Mouse (Mus musculus) midbrain, postnatal 0 days (tissue): Measurements from ENCODE around the gene Mecr. TPM values are rescaled to one million over a fixed set of nuclear protein-coding genes. Genes with fewer than 3 reads are reported as not detected.

Experiments
- ATAC-seq: fragments of 200-750 bp; cut with Nextera tagmentation; 2 replicates; pipeline ENCODE4 v1.8.0; 2017; ENCODE audit warnings: moderate number of reproducible peaks, mild to moderate bottlenecking, moderate TSS enrichment, moderate library complexity; ENCODE audit not compliant: low FRiP score
- DNase-seq: peaks from one replicate; pipeline ENCODE4 v3.0.0-alpha.2; 2015; ENCODE audit warnings: low spot score
- H3K27ac ChIP-seq: fragments of 300-500 bp; sonication (generic); 2 replicates; pipeline ENCODE4 v1.5.1; 2014; ENCODE audit warnings: low read depth, mild to moderate bottlenecking, low read length, mixed read lengths
- H3K27me3 ChIP-seq: fragments of 300-500 bp; sonication (generic); 2 replicates; pipeline ENCODE4 v1.6.1; 2014; ENCODE audit warnings: low read length, control low read depth, mixed read lengths; ENCODE audit not compliant: insufficient read depth
- H3K36me3 ChIP-seq: fragments of 300-500 bp; sonication (generic); 2 replicates; pipeline ENCODE4 v1.6.1; 2014; ENCODE audit warnings: low read length, control low read depth, mixed read lengths; ENCODE audit not compliant: insufficient read depth
- H3K4me1 ChIP-seq: fragments of 300-500 bp; sonication (generic); 2 replicates; pipeline ENCODE4 v1.6.1; 2014; ENCODE audit warnings: mild to moderate bottlenecking, control low read depth, antibody characterized with exemption, low read length, mixed read lengths; ENCODE audit not compliant: insufficient read depth
- H3K4me2 ChIP-seq: fragments of 300-500 bp; sonication (generic); 2 replicates; pipeline ENCODE4 v1.6.1; 2014; ENCODE audit warnings: low read depth, mild to moderate bottlenecking, low read length, mixed read lengths; ENCODE audit not compliant: poor library complexity, severe bottlenecking
- H3K4me3 ChIP-seq: fragments of 300-500 bp; sonication (generic); 2 replicates; pipeline ENCODE4 v1.5.1; 2014; ENCODE audit warnings: low read depth, mild to moderate bottlenecking, low read length, moderate library complexity
- H3K9ac ChIP-seq: fragments of 300-500 bp; sonication (generic); replicated peaks from 2 replicates; pipeline ENCODE4 v1.6.1; 2014; ENCODE audit warnings: mild to moderate bottlenecking, low read length, moderate library complexity, mixed read lengths; ENCODE audit not compliant: poor library complexity, severe bottlenecking
- H3K9me3 ChIP-seq: fragments of 300-500 bp; sonication (generic); 2 replicates; pipeline ENCODE4 v1.6.1; 2016; ENCODE audit warnings: low read length, control low read depth
- CTCF ChIP-seq: IDR thresholded peaks from 2 replicates; pipeline ENCODE4 v1.5.1; 2016; ENCODE audit warnings: antibody characterized with exemption, mild to moderate bottlenecking
- WGBS: fragments of 180-500 bp; shearing (Covaris S2); extraction: QIAGEN DNeasy Blood & Tissue Kit; methylation state at CpG from one replicate; pipeline ENCODE4 v1.1.7; 2014; 5-methylcytosine and 5-hydroxymethylcytosine counted together
- polyA plus RNA-seq: library from polyadenylated mRNA; unstranded; fragments of >200 nt; fragmentation: Nextera tagmentation; extraction: Ambion mirVana; gene quantifications from 2 replicates; pipeline ENCODE4 v1.2.1, GENCODE M21; 2015
- total RNA-seq: library from RNA; depleted of rRNA; stranded (reverse); fragments of >200 nt; gene quantifications from 2 replicates; pipeline ENCODE4 v1.2.3, GENCODE M21; 2014; rRNA removed

Mecr gene
- total and polyA plus RNA-seq, 2 experiments from 2014 or later = 28.7 to 30.4 TPM

DNA sequence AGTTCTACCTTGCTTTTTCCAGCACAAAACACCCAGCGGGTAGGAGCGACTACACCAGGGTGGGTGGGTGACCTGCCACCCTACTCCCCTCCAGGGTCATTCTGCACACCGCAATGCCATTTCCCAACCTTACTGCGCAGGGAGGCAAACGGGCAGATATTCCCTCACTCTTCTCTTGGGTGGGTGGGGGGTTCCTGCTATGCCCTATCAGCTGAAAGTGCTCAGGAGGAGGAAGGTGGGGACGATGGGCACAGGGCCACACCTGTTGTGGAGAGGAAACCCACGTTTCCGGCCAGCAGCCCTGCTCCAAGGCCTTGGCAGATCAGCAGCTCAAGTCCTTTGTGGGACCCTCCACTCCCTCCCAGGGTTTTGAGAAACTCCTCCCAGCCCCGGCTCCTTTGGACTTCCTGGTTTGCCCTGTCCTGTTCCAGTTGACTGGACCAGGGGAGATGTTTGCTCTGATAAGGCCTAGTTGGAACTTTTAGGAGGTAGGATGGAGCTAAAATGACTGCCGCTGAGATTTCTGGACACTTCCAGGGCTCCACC, 73.8 kb downstream of the Mecr start:
- 85% methylated on average over 10 of the region's 10 CpGs for WGBS

More for the DNA sequence above, 73.8 kb downstream of the Mecr start:
- ATAC-seq (no peak), DNase-seq (no peak)
- Histone ChIP-seq H3K4me2 (no peak overlapping the region), H3K36me3 (no peaks in the 10 kb centered on the region), H3K4me3 (no peak overlapping the region), H3K9me3 (no peaks in the 10 kb centered on the region), H3K9ac (no peak overlapping the region), H3K27me3 (peaks cover 57% of the 10 kb centered on the region), H3K27ac (no peak overlapping the region), H3K4me1 (peaks cover 6% of the 10 kb centered on the region; the same call in 1 of the 2 replicates)
- TF ChIP-seq CTCF = no peak

Other genes starting within 250 kb of the Mecr start
- 34.2 and 37.0 TPM in 2 replicates for gene Ptpru, start 5.2 kb upstream of the Mecr start, total RNA-seq
- 22.2 and 22.8 TPM in 2 replicates for gene Ptpru, start 5.2 kb upstream of the Mecr start, polyA plus RNA-seq
- gene Srsf4, start 30.1 kb downstream of the Mecr start, total RNA-seq = 29.3 and 30.2 TPM in 2 replicates
- gene Srsf4, start 30.1 kb downstream of the Mecr start, polyA plus RNA-seq = 82.6 and 86.2 TPM in 2 replicates
- gene Tmem200b, start 78.3 kb downstream of the Mecr start, total RNA-seq = 1.0 and 4.3 TPM in 2 replicates
- gene Tmem200b, start 78.3 kb downstream of the Mecr start, polyA plus RNA-seq = 0.22 and 0.28 TPM in 2 replicates
- gene Gm10300, start 231.2 kb downstream of the Mecr start, total RNA-seq = 0.05 TPM in 1 of 2 replicates, not detected in the other
- gene Gm10300, start 231.2 kb downstream of the Mecr start, polyA plus RNA-seq = 0.06 TPM in 1 of 2 replicates, not detected in the other
- gene Epb41, start 231.9 kb downstream of the Mecr start, total RNA-seq = 70.4 and 77.1 TPM in 2 replicates
- 29.4 and 29.9 TPM in 2 replicates for gene Epb41, start 231.9 kb downstream of the Mecr start, polyA plus RNA-seq